Mouse (Mus musculus) neural tube, embryonic 13.5 days (tissue): ENCODE data around the gene Sumf1. TPM values are rescaled to one million over a fixed set of nuclear protein-coding genes. Genes with fewer than 3 reads are reported as not detected.

Source experiments
- ATAC-seq: fragments of 200-750 bp; cut with Nextera tagmentation; 2 replicates; pipeline ENCODE4 v1.8.0; 2017; ENCODE audit warnings: low read depth, mild to moderate bottlenecking, moderate TSS enrichment, moderate library complexity
- H3K27ac ChIP-seq: fragments of 300-500 bp; sonication (generic); replicated peaks from 2 replicates; pipeline ENCODE4 v1.5.1; 2015; ENCODE audit warnings: moderate library complexity, mild to moderate bottlenecking, inconsistent platforms
- H3K27me3 ChIP-seq: fragments of 300-500 bp; sonication (generic); 2 replicates; pipeline ENCODE4 v1.6.1; 2015; ENCODE audit warnings: mild to moderate bottlenecking, inconsistent platforms
- H3K36me3 ChIP-seq: fragments of 300-500 bp; sonication (generic); 2 replicates; pipeline ENCODE4 v1.6.1; 2015; ENCODE audit warnings: mild to moderate bottlenecking, inconsistent platforms
- H3K4me1 ChIP-seq: fragments of 300-500 bp; sonication (generic); replicated peaks from 2 replicates; pipeline ENCODE4 v1.6.1; 2015; ENCODE audit warnings: inconsistent platforms
- H3K4me2 ChIP-seq: fragments of 300-500 bp; sonication (generic); 2 replicates; pipeline ENCODE4 v1.6.1; 2015; ENCODE audit warnings: inconsistent platforms, mild to moderate bottlenecking, moderate library complexity
- H3K4me3 ChIP-seq: fragments of 300-500 bp; sonication (generic); 2 replicates; pipeline ENCODE4 v1.5.1; 2015; ENCODE audit warnings: mild to moderate bottlenecking, inconsistent platforms
- H3K9ac ChIP-seq: fragments of 300-500 bp; sonication (generic); 2 replicates; pipeline ENCODE4 v1.6.1; 2015; ENCODE audit warnings: moderate library complexity, mild to moderate bottlenecking, inconsistent platforms
- H3K9me3 ChIP-seq: fragments of 300-500 bp; sonication (generic); 2 replicates; pipeline ENCODE4 v1.6.1; 2016; ENCODE audit warnings: inconsistent platforms
- WGBS: fragments of 180-500 bp; shearing (Covaris S2); methylation state at CpG from one replicate; pipeline ENCODE4 v1.1.7; 2015; 5-methylcytosine and 5-hydroxymethylcytosine counted together
- polyA plus RNA-seq: library from polyadenylated mRNA; unstranded; fragments of >200 nt; fragmentation: Nextera tagmentation; extraction: Ambion mirVana; gene quantifications from 2 replicates; pipeline ENCODE4 v1.2.1, GENCODE M21; 2015

The Sumf1 gene
- polyA plus RNA-seq, 1 experiment from 2014 or later, result 11.2 TPM

GRCm38 (mm10) chr6:108198286-108198685, 12.9 kb upstream of the Sumf1 start:
- Histone ChIP-seq H3K36me3 (no peaks in the 10 kb centered on the region), H3K4me3 (no peak overlapping the region), H3K9me3 (no peaks in the 10 kb centered on the region), H3K27ac (no peak overlapping the region), H3K9ac (no peak overlapping the region), H3K4me2 (no peak overlapping the region), H3K4me1 (no peaks in the 10 kb centered on the region), H3K27me3 (no peaks in the 10 kb centered on the region)
- 90% methylated on average over 7 of the region's 7 CpGs for WGBS
- ATAC-seq, result no peak

GRCm38 (mm10) chr6:108197117-108197516, 11.7 kb upstream of the Sumf1 start:
- Histone ChIP-seq H3K4me1 (no peaks in the 10 kb centered on the region), H3K9me3 (no peaks in the 10 kb centered on the region), H3K36me3 (no peaks in the 10 kb centered on the region), H3K4me3 (no peak overlapping the region), H3K9ac (no peak overlapping the region), H3K27me3 (no peaks in the 10 kb centered on the region), H3K4me2 (no peak overlapping the region), H3K27ac (no peak overlapping the region)
- ATAC-seq, result no peak
- 75% methylated on average over 4 of the region's 4 CpGs for WGBS

- H3K36me3 ChIP-seq, result no peaks in the 10 kb centered on the region
- no peaks in the 10 kb centered on the region for H3K4me1 ChIP-seq
- H3K4me2 ChIP-seq, result no peak overlapping the region
- no peaks in the 10 kb centered on the region for H3K9me3 ChIP-seq
- no peak overlapping the region for H3K27ac ChIP-seq
- no peak for ATAC-seq
- WGBS, result 83% methylated on average over 7 of the region's 7 CpGs
- no peak overlapping the region for H3K9ac ChIP-seq
- H3K4me3 ChIP-seq, result no peak overlapping the region
- H3K27me3 ChIP-seq, result no peaks in the 10 kb centered on the region
These were observed 11.3 kb upstream of the Sumf1 start for GRCm38 (mm10) chr6:108196665-108197064.

- no peaks in the 10 kb centered on the region for H3K9me3 ChIP-seq
- no peaks in the 10 kb centered on the region for H3K27me3 ChIP-seq
- H3K4me3 ChIP-seq, result no peak overlapping the region
- H3K36me3 ChIP-seq, result no peaks in the 10 kb centered on the region
- H3K27ac ChIP-seq, result no peak overlapping the region
- no peaks in the 10 kb centered on the region for H3K4me1 ChIP-seq
- H3K9ac ChIP-seq, result no peak overlapping the region
- 40% methylated on average over 4 of the region's 4 CpGs for WGBS
- H3K4me2 ChIP-seq, result no peak overlapping the region
- no peak for ATAC-seq
These were observed 7.2 kb upstream of the Sumf1 start for GRCm38 (mm10) chr6:108192632-108193031.

GRCm38 (mm10) chr6:108190690-108191089, 5.3 kb upstream of the Sumf1 start:
- Histone ChIP-seq H3K9ac (no peak overlapping the region), H3K27me3 (no peaks in the 10 kb centered on the region), H3K4me1 (no peaks in the 10 kb centered on the region), H3K27ac (no peak overlapping the region), H3K4me3 (no peak overlapping the region), H3K36me3 (no peaks in the 10 kb centered on the region), H3K9me3 (no peaks in the 10 kb centered on the region), H3K4me2 (no peak overlapping the region)
- no peak for ATAC-seq
- 97% methylated on average over 1 of the region's 1 CpGs for WGBS

GRCm38 (mm10) chr6:108185685-108186009, 265 bp upstream of the Sumf1 start:
- WGBS, result 18% methylated on average over 4 of the region's 4 CpGs
- no peak overlapping the region for H3K27ac ChIP-seq

GRCm38 (mm10) chr6:108179087-108179486, 6.3 kb downstream of the Sumf1 start:
- peaks cover 12% of the 10 kb centered on the region for H3K36me3 ChIP-seq
- H3K4me3 ChIP-seq, result no peak overlapping the region
- no peaks in the 10 kb centered on the region for H3K27me3 ChIP-seq
- H3K9ac ChIP-seq, result no peak overlapping the region
- no peak overlapping the region for H3K4me2 ChIP-seq
- no peak overlapping the region for H3K27ac ChIP-seq
- WGBS, result 91% methylated on average over 2 of the region's 2 CpGs
- ATAC-seq, result no peak
- H3K9me3 ChIP-seq, result no peaks in the 10 kb centered on the region
- H3K4me1 ChIP-seq, result no peaks in the 10 kb centered on the region

More at GRCm38 (mm10) chr6:108185685-108186009, 265 bp upstream of the Sumf1 start:
- H3K9me3 ChIP-seq, result no peaks in the 10 kb centered on the region
- peaks cover 9% of the 10 kb centered on the region for H3K4me1 ChIP-seq
- H3K4me2 ChIP-seq, result peak overlapping the region; percentile 80
- H3K9ac ChIP-seq, result peak overlapping the region; percentile 81
- H3K27me3 ChIP-seq, result no peaks in the 10 kb centered on the region
- no peak; the same call in 1 of the 2 replicates for ATAC-seq
- no peaks in the 10 kb centered on the region for H3K36me3 ChIP-seq
- H3K4me3 ChIP-seq, result peak overlapping the region; percentile 89

- Histone ChIP-seq H3K9me3 (no peaks in the 10 kb centered on the region), H3K4me1 (no peaks in the 10 kb centered on the region), H3K4me3 (no peak overlapping the region), H3K36me3 (peaks cover 36% of the 10 kb centered on the region), H3K4me2 (no peak overlapping the region), H3K27ac (no peak overlapping the region), H3K27me3 (no peaks in the 10 kb centered on the region), H3K9ac (no peak overlapping the region)
- WGBS, result 93% methylated on average over 3 of the region's 3 CpGs
- no peak for ATAC-seq
These were observed 11.2 kb downstream of the Sumf1 start for GRCm38 (mm10) chr6:108174181-108174580.

GRCm38 (mm10) chr6:108172219-108172618, 13.2 kb downstream of the Sumf1 start:
- Histone ChIP-seq H3K9me3 (no peaks in the 10 kb centered on the region), H3K4me3 (no peak overlapping the region), H3K36me3 (peaks cover 36% of the 10 kb centered on the region), H3K9ac (no peak overlapping the region), H3K27ac (no peak overlapping the region), H3K27me3 (no peaks in the 10 kb centered on the region), H3K4me1 (no peaks in the 10 kb centered on the region), H3K4me2 (no peak overlapping the region)
- WGBS, result 89% methylated on average over 1 of the region's 1 CpGs
- ATAC-seq, result no peak

GRCm38 (mm10) chr6:108169466-108169865, 15.9 kb downstream of the Sumf1 start:
- no peak for ATAC-seq
- Histone ChIP-seq H3K4me1 (no peaks in the 10 kb centered on the region), H3K27ac (no peak overlapping the region), H3K9ac (no peak overlapping the region), H3K9me3 (no peaks in the 10 kb centered on the region), H3K36me3 (peaks cover 28% of the 10 kb centered on the region), H3K4me2 (no peak overlapping the region), H3K27me3 (no peaks in the 10 kb centered on the region), H3K4me3 (no peak overlapping the region)
- 95% methylated on average over 3 of the region's 3 CpGs for WGBS

- peaks cover 21% of the 10 kb centered on the region for H3K36me3 ChIP-seq
- no peaks in the 10 kb centered on the region for H3K9me3 ChIP-seq
- ATAC-seq, result no peak
- H3K4me2 ChIP-seq, result no peak overlapping the region
- no peaks in the 10 kb centered on the region for H3K4me1 ChIP-seq
- 91% methylated on average over 6 of the region's 6 CpGs for WGBS
- no peak overlapping the region for H3K9ac ChIP-seq
- no peak overlapping the region for H3K4me3 ChIP-seq
- H3K27me3 ChIP-seq, result no peaks in the 10 kb centered on the region
- H3K27ac ChIP-seq, result no peak overlapping the region
These were observed 16.7 kb downstream of the Sumf1 start for GRCm38 (mm10) chr6:108168723-108169122.

GRCm38 (mm10) chr6:108167946-108168680, 17.3 kb downstream of the Sumf1 start:
- H3K27ac ChIP-seq, result no peak overlapping the region
- H3K9ac ChIP-seq, result no peak overlapping the region
- H3K27me3 ChIP-seq, result no peaks in the 10 kb centered on the region
- H3K4me1 ChIP-seq, result no peaks in the 10 kb centered on the region
- no peaks in the 10 kb centered on the region for H3K9me3 ChIP-seq
- peaks cover 16% of the 10 kb centered on the region for H3K36me3 ChIP-seq
- H3K4me3 ChIP-seq, result no peak overlapping the region
- ATAC-seq, result no peak
- 78% methylated on average over 7 of the region's 7 CpGs for WGBS
- no peak overlapping the region for H3K4me2 ChIP-seq

GRCm38 (mm10) chr6:108165598-108165997, 19.8 kb downstream of the Sumf1 start:
- Histone ChIP-seq H3K4me3 (no peak overlapping the region), H3K9ac (no peak overlapping the region)

More at GRCm38 (mm10) chr6:108165598-108165997, 19.8 kb downstream of the Sumf1 start:
- Histone ChIP-seq H3K27me3 (no peaks in the 10 kb centered on the region), H3K27ac (no peak overlapping the region), H3K36me3 (no peaks in the 10 kb centered on the region; the same call in 1 of the 2 replicates), H3K4me1 (no peaks in the 10 kb centered on the region), H3K4me2 (no peak overlapping the region), H3K9me3 (no peaks in the 10 kb centered on the region)
- 95% methylated on average over 2 of the region's 2 CpGs for WGBS
- no peak for ATAC-seq
